Mouse (Mus musculus) left cerebral cortex, adult 11 months (tissue): ENCODE measurements around the gene 4931428F04Rik.

Experiments
- DNase-seq: peaks from one replicate; pipeline ENCODE4 v3.0.0; 2022; ENCODE audit warnings: low spot score

4931428F04Rik gene

DNA sequence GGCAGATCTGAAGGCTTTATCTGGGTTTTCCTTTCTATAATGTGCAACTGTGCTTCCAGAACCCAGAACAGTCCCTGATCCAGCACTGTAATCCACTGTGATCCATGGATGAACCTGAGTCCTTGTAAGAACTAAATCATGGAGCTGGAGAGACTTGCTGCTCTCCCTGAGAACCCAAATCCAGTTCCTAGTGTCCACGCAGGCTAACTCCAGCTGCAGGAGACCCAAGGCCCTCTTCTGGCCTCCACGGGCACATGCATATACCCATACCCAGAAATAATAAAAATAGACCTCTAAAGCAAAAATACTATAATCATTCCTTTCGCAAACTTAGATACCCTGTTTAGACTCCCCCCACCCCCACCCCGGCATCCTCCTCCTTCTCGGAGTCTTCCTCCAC, 1.4 kb downstream of the 4931428F04Rik start:
- no peak for DNase-seq

DNA sequence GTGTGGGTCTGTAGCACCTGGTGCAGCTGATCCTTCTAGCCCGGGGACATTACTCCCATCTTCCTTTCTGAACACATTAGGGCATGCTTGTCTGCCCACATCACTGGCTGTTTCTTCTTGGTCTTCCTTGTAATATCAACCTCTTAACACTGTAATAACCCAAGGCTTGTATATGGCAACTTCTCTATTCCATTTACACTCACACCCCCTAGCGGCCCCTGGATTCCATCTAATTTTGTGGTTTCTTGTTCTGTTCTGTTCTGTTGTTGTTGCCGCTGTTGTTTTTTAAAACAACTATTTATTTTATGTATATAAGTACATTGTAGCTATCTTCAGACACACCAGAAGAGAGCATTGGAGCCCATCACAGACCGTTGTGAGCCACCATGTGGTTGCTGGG, 2.8 kb downstream of the 4931428F04Rik start:
- DNase-seq = no peak

- DNase-seq = no peak
Measured at GRCm38 (mm10) chr8:105285514-105285913, 4.2 kb downstream of the 4931428F04Rik start.

- DNase-seq = no peak
Measured at GRCm38 (mm10) chr8:105283074-105283473, 6.6 kb downstream of the 4931428F04Rik start.

- DNase-seq = no peak
Measured at GRCm38 (mm10) chr8:105282239-105282638, 7.4 kb downstream of the 4931428F04Rik start.

- DNase-seq = no peak
Measured at GRCm38 (mm10) chr8:105281821-105282220, 7.8 kb downstream of the 4931428F04Rik start.

- no peak for DNase-seq
Measured at GRCm38 (mm10) chr8:105280567-105280966, 9.1 kb downstream of the 4931428F04Rik start.

DNA sequence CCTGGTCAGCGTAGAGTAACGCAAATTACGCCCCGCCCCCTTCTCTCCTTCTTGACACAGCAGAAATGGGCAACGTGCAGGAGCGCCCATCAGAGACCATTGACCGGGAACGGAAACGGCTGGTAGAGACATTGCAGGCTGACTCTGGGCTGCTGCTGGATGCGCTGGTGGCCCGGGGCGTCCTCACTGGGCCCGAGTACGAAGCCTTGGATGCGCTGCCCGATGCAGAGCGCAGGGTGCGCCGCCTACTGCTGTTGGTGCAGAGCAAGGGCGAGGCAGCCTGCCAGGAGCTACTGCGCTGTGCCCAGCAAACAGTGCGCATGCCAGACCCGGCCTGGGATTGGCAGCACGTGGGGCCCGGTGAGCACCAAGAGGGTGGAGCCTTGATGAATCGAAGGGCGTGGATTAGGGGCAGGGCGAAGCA, 10.7 kb downstream of the 4931428F04Rik start:
- DNase-seq = peak; percentile 81

GRCm38 (mm10) chr8:105276292-105277120, 13.2 kb downstream of the 4931428F04Rik start:
- no peak for DNase-seq

DNA sequence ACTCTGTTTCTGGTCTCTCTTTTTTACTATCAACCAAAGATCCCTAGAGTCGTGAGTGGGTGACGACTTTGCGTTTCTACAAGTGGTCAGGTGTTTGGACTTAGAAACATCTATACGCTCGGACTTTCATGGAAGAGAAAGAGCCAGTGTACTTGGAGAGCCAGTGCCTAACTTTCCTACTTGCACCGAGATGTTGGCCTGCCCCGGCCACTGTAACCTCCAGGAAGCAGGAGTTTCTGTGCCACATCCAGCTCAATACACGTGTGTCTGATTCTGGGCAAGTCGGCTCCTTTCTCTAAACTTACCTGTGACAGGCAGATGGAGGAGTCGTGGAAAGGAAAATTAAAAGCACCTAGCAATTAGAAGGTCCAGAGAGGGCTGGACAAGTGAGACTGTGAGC, 13.8 kb downstream of the 4931428F04Rik start, which contains the start of gene Nol3:
Gene Nol3 (plus strand): TSS at position 301 of the 400 bp plus-strand sequence.
- no peak for DNase-seq

- DNase-seq = no peak
Measured at GRCm38 (mm10) chr8:105275387-105275786, 14.3 kb downstream of the 4931428F04Rik start.

- no peak for DNase-seq
Measured at GRCm38 (mm10) chr8:105270916-105271186, 18.8 kb downstream of the 4931428F04Rik start.

GRCm38 (mm10) chr8:105270101-105270915, 19.4 kb downstream of the 4931428F04Rik start:
- no peak for DNase-seq

DNA sequence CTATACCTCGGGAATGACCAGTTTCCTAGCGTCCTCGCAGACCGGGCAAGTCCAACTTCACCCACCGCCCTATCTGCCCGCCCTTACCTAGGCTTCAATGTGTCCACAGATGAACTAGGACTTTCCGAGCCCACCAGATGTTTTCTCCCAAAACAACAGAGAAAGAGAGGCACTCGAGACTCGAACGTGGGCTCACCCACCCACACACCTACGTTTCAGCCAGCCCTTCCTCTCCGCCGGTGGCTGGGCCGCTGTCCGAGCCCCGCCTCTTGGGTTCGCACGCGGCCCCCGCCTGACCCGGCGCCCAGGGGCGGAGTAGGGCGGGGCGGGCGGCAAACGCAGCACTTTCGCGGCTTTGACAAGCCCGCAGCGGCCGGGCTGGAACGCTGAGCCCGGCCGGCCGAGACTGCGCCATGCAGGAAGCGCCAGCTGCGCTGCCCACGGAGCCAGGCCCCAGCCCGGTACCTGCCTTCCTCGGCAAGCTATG, 20.2 kb downstream of the 4931428F04Rik start, which contains the start of gene Hsf4:
Gene Hsf4 (plus strand): TSS at position 341 of the 487 bp plus-strand sequence.
- DNase-seq = no peak

GRCm38 (mm10) chr8:105269075-105269458, 20.6 kb downstream of the 4931428F04Rik start:
- no peak for DNase-seq

DNA sequence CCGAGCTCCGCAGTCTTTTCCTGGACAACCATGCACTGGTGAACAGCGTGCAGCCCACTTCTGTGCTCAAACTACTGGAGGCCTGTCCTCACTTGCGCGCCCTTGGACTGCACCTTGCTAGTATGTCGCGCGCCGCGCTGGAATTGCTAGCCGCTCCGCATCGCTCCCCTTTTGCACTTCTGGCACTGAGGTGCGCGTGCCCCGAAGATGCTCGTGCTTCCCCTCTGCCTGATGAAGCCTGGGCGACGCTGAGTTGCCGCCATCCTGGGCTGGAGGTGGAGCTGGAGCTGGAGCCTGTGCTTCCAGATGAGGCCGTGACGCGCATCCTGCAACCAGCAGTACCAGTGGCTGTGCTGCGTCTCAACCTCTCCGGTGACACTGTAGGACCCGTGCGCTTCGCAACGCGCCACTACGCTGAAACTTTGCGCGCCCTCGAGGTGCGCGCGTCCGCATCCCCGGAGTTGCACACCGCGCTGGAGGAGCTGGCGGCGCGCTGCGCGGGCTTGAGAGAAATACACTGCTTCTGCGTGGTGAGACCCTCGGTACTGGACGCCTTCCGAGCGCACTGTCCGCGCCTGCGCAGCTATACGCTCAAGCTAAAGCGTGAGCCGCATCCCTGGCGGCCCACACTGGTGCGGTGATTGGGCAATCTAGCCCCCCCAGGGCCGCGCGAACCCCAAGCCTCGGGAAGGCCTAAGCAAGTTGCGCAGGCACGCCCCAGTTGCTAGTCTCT, 21.2 kb downstream of the 4931428F04Rik start:
- peak; percentile 82 for DNase-seq

GRCm38 (mm10) chr8:105266775-105267174, 22.9 kb downstream of the 4931428F04Rik start:
- DNase-seq = no peak

DNA sequence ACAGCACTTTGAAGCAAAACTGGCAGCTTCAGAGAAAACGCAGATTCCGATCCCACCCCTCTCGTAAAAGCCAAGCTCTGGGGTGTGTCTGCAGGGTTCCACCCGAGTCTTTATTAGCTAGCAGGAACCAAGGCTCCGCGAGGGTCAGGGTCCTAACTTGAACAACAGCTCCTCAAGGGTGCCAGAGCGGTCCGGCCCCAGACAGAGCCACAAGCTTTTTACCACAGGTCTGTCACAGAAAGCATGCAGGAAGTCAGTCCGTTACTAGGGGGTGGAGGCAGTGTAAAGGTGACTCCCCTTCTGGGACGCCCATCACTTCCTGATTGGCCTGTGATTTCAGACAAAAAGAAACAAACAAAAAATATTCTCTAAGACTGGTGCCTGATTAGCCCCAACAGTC, 24.5 kb downstream of the 4931428F04Rik start:
- no peak for DNase-seq

- no peak for DNase-seq
Measured at GRCm38 (mm10) chr8:105264024-105264982, 25.4 kb downstream of the 4931428F04Rik start, which contains the start of the genes Tradd and Fbxl8. Gene Tradd, minus strand, starts transcription at chr8:105264609. Gene Fbxl8, plus strand, starts transcription at chr8:105264648.

- no peak for DNase-seq
Measured at GRCm38 (mm10) chr8:105263244-105263912, 26.3 kb downstream of the 4931428F04Rik start.
